Mouse (Mus musculus): ENCODE data around the gene Scn4a. TPM values are rescaled to one million over a fixed set of nuclear protein-coding genes. Genes with fewer than 3 reads are reported as not detected.

The Scn4a gene
- polyA plus RNA-seq, 1 experiment from 2014 or later, result 0.03 TPM

DNA sequence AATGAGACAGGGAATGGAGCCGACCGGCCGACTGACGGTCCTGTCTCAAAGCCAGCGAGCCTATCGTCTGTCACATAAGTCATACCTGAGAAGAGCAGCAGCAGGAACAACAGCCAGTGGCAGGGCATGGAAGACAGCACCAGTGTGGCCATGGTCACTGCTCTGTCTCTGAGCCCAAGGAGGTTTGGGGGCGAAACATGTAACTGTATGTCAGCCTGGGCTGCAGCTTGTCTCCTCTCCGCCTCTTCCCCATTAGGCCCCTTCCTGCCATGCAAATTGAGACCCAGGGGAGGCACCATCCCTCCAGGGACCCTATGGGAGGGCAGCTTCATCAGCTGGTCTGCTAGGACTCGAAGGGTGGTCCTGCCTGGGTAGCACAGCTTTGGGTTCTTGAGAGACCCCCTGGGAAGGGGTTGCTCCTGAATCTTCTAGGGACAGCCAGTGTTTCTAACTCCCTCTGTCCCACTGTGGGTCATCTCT is 38.7 kb downstream of the Scn4a start, which contains the start of gene Cd79b:
Cd79b (minus strand) TSS at position 430 of the 480 bp plus-strand sequence.
- no peaks in the 10 kb centered on the region for H3K36me3 ChIP-seq (ENCODE audit: inconsistent target)
- peak within 1 kb of the TSS; percentile 0; the same call in 1 of the 2 replicates for H3K4me3 ChIP-seq (ENCODE audit: inconsistent target)
- no peak within 1 kb of the TSS for H3K27ac ChIP-seq
- H3K79me2 ChIP-seq (ENCODE audit: inconsistent target), result no peaks in the 10 kb centered on the region
- WGBS (ENCODE audit: missing documents), result 31% methylated on average over 9 of the region's 9 CpGs

DNA sequence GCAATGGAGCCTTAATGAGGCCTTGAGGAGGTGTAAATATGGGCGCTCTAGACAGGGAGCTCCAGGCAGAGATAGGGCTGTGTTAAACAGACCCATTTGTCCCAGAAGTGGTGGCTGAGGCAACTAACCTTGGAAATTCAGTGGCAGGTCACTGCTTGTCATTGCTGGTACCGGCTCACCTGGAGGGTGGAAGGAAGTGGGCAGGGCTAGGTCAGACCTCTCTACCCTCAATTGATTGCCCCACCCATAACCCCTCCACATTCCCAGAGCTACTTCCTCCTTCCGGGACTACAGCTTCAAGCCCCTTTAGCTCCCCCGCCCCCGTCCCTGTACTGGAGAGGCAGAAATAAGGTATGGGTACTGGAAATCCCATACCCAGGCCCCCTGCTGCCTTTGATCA is 39.6 kb downstream of the Scn4a start:
- WGBS (ENCODE audit: missing documents), result 65% methylated on average over 3 of the region's 5 CpGs
- Histone ChIP-seq H3K79me2 (ENCODE audit: inconsistent target) (no peaks in the 10 kb centered on the region), H3K27ac (no peak overlapping the region), H3K4me3 (ENCODE audit: inconsistent target) (peak overlapping the region; percentile 0; the same call in 1 of the 2 replicates), H3K36me3 (ENCODE audit: inconsistent target) (no peaks in the 10 kb centered on the region)

- no peaks in the 10 kb centered on the region for H3K36me3 ChIP-seq (ENCODE audit: inconsistent target)
- 89% methylated on average over 5 of the region's 5 CpGs for WGBS (ENCODE audit: missing documents)
- H3K79me2 ChIP-seq (ENCODE audit: inconsistent target), result no peaks in the 10 kb centered on the region
- no peak overlapping the region for H3K4me3 ChIP-seq (ENCODE audit: inconsistent target)
- no peak overlapping the region for H3K27ac ChIP-seq
Observed at GRCm38 (mm10) chr11:106310123-106310522, 43.0 kb downstream of the Scn4a start.

- no peaks in the 10 kb centered on the region for H3K36me3 ChIP-seq (ENCODE audit: inconsistent target)
- H3K79me2 ChIP-seq (ENCODE audit: inconsistent target), result no peaks in the 10 kb centered on the region
- H3K27ac ChIP-seq, result no peak overlapping the region
- H3K4me3 ChIP-seq (ENCODE audit: inconsistent target), result no peak overlapping the region
- 77% methylated on average over 11 of the region's 11 CpGs for WGBS (ENCODE audit: missing documents)
Observed at GRCm38 (mm10) chr11:106308162-106308561, 44.9 kb downstream of the Scn4a start.

DNA sequence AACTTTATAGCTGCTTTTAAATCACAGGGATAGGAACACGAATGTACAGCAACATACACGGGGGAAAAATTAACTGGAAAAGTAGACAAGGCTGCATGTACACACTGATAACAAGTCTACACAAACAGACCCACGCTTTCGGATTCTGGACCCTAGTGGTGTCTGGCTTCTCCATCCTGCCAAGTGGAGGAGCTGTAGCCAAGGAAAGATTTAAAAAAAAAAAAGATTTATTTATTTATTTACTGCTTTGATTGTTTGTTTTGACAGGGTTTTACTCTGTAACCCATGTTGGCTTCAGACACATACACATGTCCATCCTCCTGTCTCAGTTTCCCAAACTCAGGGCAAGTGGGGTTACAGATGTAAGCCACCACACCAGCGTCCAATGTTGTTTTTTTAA is 45.7 kb downstream of the Scn4a start:
- WGBS (ENCODE audit: missing documents), result 93% methylated on average over 5 of the region's 5 CpGs
- H3K4me3 ChIP-seq (ENCODE audit: inconsistent target), result no peak overlapping the region
- H3K79me2 ChIP-seq (ENCODE audit: inconsistent target), result no peaks in the 10 kb centered on the region
- H3K27ac ChIP-seq, result no peak overlapping the region
- H3K36me3 ChIP-seq (ENCODE audit: inconsistent target), result no peaks in the 10 kb centered on the region

DNA sequence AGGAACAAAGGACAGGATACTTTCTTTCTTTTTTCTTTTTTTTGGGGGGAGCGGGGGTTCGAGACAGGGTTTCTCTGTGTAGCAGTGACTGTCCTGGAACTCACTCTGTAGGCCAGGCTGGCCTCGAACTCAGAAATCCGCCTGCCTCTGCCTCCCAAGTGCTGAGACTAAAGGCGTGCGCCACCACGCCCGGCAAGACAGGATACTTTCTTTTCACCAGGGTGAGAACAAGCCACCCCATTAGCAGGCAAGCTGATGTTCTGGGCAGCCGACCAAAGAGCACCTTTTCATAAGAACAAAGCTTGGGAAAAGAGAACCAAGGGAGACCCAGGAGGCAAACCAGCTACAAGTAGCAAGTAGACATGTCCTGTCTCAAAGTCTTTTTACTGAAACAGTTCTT is 46.3 kb downstream of the Scn4a start:
- Histone ChIP-seq H3K79me2 (ENCODE audit: inconsistent target) (no peaks in the 10 kb centered on the region), H3K4me3 (ENCODE audit: inconsistent target) (no peak overlapping the region), H3K27ac (no peak overlapping the region), H3K36me3 (ENCODE audit: inconsistent target) (no peaks in the 10 kb centered on the region)
- WGBS (ENCODE audit: missing documents), result 94% methylated on average over 9 of the region's 9 CpGs

DNA sequence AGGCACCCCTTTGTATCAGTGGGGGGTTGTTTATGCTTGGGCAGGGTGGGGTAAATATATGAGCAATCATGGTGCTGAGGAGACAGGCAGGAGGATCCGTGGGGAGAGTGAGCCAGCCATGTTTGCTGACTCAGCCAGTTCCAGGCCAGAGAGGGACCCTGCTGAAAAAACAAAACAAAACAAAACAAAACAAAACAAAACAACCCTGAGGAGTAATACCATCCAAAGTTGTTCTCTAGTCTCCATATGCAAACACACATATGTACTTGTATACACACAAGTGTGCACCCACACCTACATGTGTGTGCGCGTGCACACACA is 47.1 kb downstream of the Scn4a start:
- WGBS (ENCODE audit: missing documents), result 70% methylated on average over 3 of the region's 3 CpGs
- no peaks in the 10 kb centered on the region for H3K36me3 ChIP-seq (ENCODE audit: inconsistent target)
- peak overlapping the region; percentile 54 for H3K27ac ChIP-seq
- H3K4me3 ChIP-seq (ENCODE audit: inconsistent target), result no peak overlapping the region
- H3K79me2 ChIP-seq (ENCODE audit: inconsistent target), result no peaks in the 10 kb centered on the region

DNA sequence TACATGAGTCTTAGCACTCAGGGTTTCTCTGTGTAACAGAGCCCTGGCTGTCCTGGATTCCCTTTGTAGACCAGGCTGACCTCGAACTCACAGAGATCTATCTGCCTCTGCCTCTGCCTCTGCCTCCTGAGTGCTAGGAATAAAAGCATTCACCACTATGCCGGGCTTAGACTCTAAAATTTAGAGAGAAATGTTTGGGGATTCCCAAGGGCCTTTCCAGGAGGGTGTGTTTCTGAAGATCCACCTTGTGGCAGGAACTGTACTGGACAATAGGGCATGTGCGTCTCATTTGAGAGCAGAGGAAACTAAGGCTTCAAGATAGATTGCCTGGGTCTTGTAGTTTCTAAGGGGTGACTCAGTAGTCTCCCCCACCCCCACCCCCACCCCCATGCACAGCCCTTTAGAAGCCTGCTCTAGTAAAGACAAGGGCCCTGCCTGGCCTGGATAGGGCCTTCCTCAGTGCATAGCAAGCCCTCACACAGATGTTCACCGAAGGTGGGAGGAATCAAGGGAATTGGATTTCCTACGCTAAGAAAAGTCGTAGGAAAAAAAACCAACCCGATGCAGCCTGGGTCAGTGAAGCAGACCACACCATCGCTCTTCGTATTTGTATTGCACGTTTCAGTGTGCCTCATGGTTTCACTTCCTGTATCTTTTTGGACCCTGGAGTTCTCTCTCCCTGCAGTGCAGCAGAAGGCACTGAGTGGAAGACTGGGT is 47.6 kb downstream of the Scn4a start:
- Histone ChIP-seq H3K79me2 (ENCODE audit: inconsistent target) (no peaks in the 10 kb centered on the region), H3K4me3 (ENCODE audit: inconsistent target) (no peak overlapping the region), H3K27ac (peak overlapping the region; percentile 54), H3K36me3 (ENCODE audit: inconsistent target) (no peaks in the 10 kb centered on the region)
- WGBS (ENCODE audit: missing documents), result 20% methylated on average over 10 of the region's 10 CpGs

DNA sequence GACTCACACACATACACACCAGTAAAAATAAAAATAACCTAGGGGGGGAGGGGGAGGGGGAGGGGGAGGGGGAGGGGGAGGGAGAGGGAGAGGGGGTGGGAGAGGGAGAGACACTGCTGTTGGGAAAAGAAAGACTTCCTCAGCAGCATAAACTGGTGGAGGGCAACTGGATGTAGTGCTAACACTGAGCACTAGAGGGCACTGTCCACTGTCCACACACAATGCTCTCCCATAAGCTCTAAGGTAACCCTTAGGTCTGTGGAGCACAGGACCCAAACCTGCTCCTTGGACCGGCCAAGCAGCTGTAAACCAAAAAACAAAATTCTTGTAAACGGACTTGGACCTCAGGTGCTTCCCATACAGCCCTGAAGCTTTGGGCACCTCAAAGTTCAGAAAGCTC is 50.5 kb downstream of the Scn4a start:
- H3K36me3 ChIP-seq (ENCODE audit: inconsistent target), result no peaks in the 10 kb centered on the region
- no peak overlapping the region for H3K27ac ChIP-seq
- 3% methylated on average over 2 of the region's 2 CpGs for WGBS (ENCODE audit: missing documents)

DNA sequence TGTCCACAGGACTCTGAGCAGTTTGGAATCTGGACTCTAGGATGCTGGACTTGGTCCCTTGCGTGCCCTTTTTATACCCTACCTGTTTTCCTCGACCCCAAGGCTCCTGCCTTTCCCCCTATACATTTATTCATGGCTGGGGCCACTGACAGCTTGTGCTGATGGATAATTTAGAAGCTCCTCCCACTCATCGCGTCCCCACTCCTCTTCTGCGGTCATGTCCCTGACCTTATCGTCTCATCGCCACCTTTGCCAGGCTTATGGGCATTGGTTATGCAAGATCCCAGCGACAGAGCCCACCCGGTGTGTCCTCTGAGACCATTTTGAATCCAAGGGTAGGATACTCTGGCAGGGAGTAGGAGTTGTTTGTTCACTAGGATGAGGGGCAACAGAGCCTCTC is 51.3 kb downstream of the Scn4a start, which contains the start of gene Gh:
Gh (minus strand) TSS at position 101 of the 400 bp plus-strand sequence.
- 90% methylated on average over 9 of the region's 9 CpGs for WGBS (ENCODE audit: missing documents)

More for the DNA sequence above, 50.5 kb downstream of the Scn4a start:
- Histone ChIP-seq H3K4me3 (ENCODE audit: inconsistent target) (no peak overlapping the region), H3K79me2 (ENCODE audit: inconsistent target) (no peaks in the 10 kb centered on the region)

GRCm38 (mm10) chr11:106291861-106292260 is 61.2 kb downstream of the Scn4a start:
- Histone ChIP-seq H3K79me2 (ENCODE audit: inconsistent target) (no peaks in the 10 kb centered on the region), H3K27ac (no peak overlapping the region), H3K4me3 (ENCODE audit: inconsistent target) (no peak overlapping the region), H3K36me3 (ENCODE audit: inconsistent target) (no peaks in the 10 kb centered on the region)
- WGBS (ENCODE audit: missing documents), result 98% methylated on average over 2 of the region's 2 CpGs

More for the DNA sequence above, 51.3 kb downstream of the Scn4a start, which contains the start of gene Gh:
- no peaks in the 10 kb centered on the region for H3K79me2 ChIP-seq (ENCODE audit: inconsistent target)
- no peak within 1 kb of the TSS for H3K27ac ChIP-seq
- no peak within 1 kb of the TSS for H3K4me3 ChIP-seq (ENCODE audit: inconsistent target)
- no peaks in the 10 kb centered on the region for H3K36me3 ChIP-seq (ENCODE audit: inconsistent target)

GRCm38 (mm10) chr11:106290376-106290775 is 62.7 kb downstream of the Scn4a start:
- H3K36me3 ChIP-seq (ENCODE audit: inconsistent target), result no peaks in the 10 kb centered on the region
- WGBS (ENCODE audit: missing documents), result 95% methylated on average over 5 of the region's 5 CpGs
- no peak overlapping the region for H3K27ac ChIP-seq
- no peak overlapping the region for H3K4me3 ChIP-seq (ENCODE audit: inconsistent target)
- H3K79me2 ChIP-seq (ENCODE audit: inconsistent target), result no peaks in the 10 kb centered on the region

- WGBS (ENCODE audit: missing documents), result 79% methylated on average over 8 of the region's 8 CpGs
- Histone ChIP-seq H3K79me2 (ENCODE audit: inconsistent target) (no peaks in the 10 kb centered on the region), H3K36me3 (ENCODE audit: inconsistent target) (no peaks in the 10 kb centered on the region), H3K4me3 (ENCODE audit: inconsistent target) (no peak overlapping the region), H3K27ac (no peak overlapping the region)
Observed at GRCm38 (mm10) chr11:106289369-106289768, 63.7 kb downstream of the Scn4a start.

GRCm38 (mm10) chr11:106286987-106287386 is 66.1 kb downstream of the Scn4a start:
- no peak overlapping the region for H3K27ac ChIP-seq
- no peak overlapping the region for H3K4me3 ChIP-seq (ENCODE audit: inconsistent target)
- no peaks in the 10 kb centered on the region for H3K36me3 ChIP-seq (ENCODE audit: inconsistent target)
- 87% methylated on average over 11 of the region's 11 CpGs for WGBS (ENCODE audit: missing documents)
- no peaks in the 10 kb centered on the region for H3K79me2 ChIP-seq (ENCODE audit: inconsistent target)

DNA sequence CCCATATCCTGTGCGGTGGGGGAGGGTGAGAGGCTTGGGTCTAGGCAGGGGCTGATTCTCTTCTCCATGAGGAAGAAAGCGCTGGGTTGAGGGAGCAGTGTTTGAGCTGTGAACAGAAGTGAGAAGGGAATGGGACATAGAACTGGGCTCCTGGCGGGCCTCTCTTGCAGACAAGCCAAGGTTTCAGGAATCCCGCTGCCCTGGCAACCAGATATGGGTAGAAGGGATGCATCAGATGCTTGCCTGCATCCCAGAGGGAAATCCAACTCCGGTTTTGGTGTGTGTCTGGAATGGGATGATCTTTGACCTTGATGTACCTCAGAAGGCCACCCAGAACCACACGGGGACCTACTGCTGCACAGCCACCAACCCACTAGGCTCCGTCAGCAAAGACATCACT is 66.9 kb downstream of the Scn4a start:
- 92% methylated on average over 6 of the region's 7 CpGs for WGBS (ENCODE audit: missing documents)
- Histone ChIP-seq H3K4me3 (ENCODE audit: inconsistent target) (no peak overlapping the region), H3K27ac (no peak overlapping the region), H3K36me3 (ENCODE audit: inconsistent target) (no peaks in the 10 kb centered on the region), H3K79me2 (ENCODE audit: inconsistent target) (no peaks in the 10 kb centered on the region)
